Mouse (Mus musculus): ENCODE measurements around the gene Mtor.
A peak's percentile ranks its signal among the peaks of the same experiment; 100 is the strongest.

Mtor gene

DNA sequence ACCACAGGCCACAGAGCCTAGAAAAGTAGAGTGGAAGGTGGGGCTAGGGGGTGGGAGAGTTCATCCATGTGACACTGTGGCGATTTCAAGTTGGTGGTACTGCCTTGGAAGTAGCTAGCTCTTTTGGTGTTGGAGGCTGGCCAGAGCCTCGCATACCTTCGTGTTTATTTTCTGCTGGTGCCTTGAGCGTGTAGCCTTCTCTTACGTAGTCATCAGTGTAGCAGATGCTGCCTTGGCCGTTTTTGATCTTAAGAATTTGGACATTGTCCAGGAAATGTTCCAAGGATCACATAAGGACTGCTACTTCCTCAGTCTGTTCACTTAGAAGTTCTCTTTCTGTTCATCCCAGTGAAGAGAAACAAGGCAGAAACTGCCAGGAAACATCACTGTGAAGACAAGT, 42.1 kb downstream of the Mtor start:
- DNase-seq (ENCODE audit: low spot score) = peak; percentile 62

DNA sequence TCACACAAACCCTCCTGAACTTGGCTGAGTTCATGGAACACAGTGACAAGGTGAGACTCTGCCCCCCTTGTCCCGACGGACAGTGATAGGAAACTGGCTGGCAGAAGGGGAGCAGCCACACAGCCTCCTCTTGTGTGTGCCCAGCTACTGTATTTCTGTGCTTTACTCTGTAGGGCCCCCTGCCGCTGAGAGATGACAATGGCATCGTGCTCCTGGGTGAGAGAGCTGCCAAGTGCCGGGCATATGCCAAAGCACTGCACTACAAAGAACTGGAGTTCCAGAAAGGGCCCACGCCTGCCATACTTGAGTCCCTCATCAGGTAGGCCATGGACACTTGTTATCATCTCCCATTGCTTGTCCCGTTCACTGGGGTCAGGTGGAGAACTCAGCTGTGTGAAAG, 43.0 kb downstream of the Mtor start:
- DNase-seq (ENCODE audit: low spot score) = peak; percentile 54

DNA sequence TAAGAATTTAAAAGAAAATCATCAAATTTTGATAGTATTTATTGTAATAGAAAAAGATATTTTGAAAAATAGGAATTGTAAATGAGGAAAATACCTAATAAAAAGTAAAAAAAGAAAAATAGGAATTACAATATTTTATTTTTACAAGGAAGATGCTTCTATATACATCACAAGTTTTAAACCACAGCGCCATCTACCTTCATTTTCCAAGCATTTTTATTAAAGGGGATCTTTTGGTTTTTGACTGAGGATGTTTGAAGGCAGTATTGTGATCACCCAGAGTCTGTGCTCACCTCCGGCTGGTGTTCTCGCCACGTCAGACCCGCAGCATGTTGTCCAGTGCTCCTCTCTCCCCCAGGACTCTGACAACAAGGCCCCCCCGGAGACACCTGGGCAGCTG, 46.7 kb downstream of the Mtor start:
- DNase-seq (ENCODE audit: low spot score) = no peak

DNA sequence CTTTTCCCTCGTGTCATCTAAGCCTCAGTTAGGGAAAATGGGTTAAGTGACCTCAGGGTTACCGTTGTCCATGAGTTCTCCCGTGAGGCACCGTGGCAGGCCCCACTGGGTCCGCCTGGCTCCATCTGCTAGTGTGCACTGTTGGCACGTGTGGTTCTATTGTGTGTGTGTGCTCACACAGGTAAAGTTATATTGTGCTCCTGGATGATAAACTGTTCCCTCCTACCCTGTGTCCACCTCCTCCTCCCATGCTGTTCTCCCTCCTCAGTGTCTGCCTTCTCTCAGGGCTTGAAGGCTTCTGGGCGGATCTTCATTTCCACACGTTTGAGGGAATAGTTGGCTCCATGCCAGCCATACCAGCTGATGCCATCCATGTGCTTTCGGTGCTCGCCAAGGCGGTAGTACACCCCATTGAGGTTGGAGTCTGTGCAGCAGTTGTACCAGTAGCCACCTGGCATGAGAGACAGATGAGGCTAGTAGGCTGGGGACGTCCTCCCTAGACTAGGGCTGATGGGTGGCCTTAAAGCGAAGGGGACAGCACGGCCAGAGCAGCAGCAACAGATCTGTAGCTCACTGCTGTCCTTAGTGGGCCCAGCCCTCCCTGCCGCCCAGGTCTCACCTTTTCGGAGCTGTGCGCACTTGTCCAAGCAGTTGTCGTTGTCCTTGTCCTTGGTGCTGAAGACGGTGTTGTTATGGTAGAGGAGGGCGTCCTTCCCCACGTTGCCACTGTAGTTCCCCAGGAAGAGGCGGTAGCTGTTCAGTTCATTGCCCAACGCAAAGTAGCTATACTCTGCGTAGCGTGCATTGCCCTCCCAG, 47.7 kb downstream of the Mtor start:
- DNase-seq (ENCODE audit: low spot score) = no peak

DNA sequence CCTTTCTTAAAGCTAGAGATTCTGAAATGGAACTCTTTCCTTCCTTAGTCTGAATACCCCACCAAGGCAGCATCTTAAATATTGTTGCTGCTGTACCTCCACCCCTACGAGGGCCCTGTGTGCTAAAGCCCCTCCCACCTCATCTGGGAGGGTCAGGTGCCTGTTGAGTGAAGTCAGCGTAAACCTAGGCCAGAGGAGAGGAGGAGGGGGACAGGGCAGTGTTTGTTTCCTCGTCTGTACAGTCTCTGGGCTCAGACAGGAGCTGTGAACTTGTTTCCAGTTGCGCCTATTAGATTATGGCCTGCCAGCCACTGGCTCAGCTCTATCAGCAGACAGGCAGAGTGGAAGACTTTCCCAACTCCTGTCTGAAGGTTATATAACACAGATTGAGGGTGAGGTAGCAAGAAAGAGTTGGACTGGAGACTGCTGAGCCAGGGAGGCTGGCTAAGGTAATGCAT, 52.0 kb downstream of the Mtor start, which contains the start of gene Angptl7:
TSS of gene Angptl7 (minus strand) at position 51 of the 458 bp plus-strand sequence.
- no peak for DNase-seq (ENCODE audit: low spot score)

DNA sequence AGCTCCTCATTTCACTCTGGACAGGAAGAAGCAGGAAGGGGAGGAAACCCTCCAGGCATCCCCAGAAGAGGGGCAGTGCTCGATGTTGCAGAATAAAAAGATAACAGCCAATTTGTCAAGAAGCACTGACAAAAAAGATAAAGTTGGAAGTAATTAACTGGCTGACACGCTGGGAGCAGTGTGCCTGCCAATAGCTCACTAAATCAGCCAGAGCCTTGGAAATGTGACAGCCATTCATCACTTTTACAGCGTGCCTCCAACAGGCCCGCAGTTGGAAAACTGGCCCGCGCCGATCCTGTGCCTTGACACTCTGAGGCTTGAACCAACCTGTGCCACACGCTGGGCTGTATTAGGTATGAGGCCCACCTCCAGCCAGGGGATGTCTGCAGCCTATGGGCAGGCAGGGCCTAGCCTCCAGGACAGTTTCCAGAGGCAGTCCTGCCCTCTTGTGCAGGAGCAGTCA, 56.1 kb downstream of the Mtor start:
- no peak for DNase-seq (ENCODE audit: low spot score)

DNA sequence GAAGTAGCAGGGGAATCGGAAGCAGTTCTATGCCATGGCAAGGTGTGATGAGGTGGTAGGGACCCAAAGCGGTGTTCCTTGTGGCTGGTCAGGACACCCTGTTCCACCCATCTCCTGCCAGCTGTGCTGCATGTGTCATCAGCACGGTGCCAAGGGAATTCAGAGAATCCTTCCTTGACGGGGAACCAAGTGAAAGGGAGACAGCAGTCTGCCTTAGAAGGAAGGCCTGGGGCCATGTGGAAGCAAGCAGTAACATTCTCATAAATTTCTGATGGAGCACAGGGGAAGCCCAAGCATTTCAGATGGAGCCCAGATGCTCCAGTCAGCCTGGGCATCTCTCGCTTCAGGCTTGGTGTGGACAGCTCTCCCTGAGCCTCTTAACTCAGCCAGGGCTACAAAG, 59.2 kb downstream of the Mtor start:
- DNase-seq (ENCODE audit: low spot score) = no peak

DNA sequence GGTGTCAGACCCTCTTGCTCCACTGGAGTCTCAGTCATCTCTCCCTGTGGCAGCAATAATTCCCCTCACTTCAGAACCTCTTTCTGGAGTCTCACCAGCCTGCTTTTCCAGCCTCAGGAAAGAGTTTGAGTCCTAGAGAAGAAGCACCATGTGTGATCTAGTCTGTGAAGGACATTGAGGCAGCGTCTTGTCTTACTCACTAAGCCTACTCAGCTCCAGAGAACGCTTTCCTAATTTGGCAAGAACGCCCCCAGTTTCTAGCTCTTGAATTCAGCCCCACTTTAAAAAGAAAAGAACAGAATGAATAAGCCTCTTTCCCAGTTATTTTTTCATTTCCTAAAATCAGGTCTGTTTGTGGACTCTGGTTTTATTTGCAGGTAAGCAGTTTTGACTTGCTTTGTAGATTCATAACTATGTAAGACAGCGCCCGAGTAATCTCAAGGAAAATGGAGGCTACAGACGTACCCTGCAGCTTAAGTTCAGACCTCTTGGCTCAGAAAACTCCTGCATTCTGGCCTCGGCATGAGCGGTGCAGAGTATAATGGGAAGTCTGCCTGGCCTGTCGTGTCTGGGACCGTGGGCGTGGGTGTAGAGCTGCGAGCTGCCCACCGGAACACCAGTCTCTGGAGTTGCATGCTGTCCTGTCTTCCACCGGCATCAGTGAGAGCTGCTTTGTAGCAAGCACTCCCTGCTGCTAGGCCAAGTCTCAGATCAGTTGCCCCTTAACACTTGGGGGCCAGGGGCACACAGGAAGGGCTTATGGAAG, 59.9 kb downstream of the Mtor start:
- DNase-seq (ENCODE audit: low spot score) = no peak

DNA sequence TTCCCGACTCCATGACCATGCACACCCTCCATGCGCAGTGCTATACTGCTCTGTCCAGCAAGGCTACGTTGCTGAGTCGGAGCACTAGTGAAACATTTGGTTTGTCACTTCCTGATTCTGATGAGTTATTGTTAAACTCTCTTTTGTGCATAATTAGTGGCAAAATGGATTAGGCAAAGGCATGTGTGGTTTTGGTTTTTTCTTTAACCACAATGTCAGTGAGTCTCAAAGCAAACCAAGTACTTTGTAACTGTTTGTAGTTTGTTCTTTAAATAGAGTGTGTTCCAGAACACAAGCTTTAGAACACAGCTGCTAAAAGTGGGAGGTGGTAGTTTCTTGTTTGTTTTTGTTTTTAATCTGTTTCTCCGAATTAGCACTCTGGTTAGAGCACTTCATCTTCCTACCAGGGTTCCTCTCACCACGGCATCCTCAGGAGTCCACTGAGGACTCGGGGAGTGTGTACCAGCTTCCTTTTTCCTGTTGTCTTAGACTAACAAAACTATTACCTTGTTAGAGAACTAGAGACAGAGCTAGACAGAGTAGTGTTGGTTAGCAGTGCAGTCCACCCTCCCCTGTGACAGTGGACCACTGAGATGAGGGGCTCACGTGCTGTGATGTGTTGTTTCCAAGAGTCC, 61.2 kb downstream of the Mtor start:
- no peak for DNase-seq (ENCODE audit: low spot score)

DNA sequence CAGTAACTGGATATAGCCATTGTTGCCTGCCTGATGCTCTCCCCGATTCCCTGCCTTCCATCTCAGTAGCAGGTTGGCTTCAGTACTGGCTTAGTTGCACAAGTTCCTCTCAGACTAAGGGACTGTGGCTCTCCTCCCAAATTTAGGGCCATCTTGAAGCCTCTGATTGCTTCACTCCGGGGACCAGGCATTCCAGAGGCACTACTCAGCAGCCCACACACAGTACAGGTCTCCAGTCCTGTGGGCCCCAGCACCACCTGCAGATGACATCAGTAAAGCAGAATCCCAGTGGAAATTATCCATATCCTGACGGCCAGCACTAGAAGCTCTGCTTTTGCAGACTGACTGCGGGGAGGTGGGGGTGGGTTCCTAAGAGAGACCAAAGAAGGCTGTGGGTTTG, 62.3 kb downstream of the Mtor start:
- no peak for DNase-seq (ENCODE audit: low spot score)

DNA sequence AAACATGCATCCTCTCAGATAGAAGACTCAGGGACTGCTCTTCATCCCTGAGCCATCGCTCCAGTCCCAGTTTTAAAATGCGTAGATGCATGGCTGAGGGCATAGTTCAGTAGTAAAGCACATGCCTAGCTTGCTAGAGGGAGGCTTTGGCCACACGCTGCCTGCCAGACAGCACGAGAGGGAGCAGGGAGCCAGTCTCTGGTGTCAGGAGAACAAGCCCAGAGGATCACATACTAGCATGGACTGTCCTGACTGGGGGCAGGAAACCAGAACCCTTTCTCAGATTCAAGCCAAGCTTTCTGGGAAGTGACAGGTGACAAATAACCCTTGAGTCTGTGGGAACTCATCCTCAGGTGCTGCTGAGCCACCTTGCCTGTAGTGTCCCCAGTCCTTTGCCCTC, 62.9 kb downstream of the Mtor start:
- no peak for DNase-seq (ENCODE audit: low spot score)

DNA sequence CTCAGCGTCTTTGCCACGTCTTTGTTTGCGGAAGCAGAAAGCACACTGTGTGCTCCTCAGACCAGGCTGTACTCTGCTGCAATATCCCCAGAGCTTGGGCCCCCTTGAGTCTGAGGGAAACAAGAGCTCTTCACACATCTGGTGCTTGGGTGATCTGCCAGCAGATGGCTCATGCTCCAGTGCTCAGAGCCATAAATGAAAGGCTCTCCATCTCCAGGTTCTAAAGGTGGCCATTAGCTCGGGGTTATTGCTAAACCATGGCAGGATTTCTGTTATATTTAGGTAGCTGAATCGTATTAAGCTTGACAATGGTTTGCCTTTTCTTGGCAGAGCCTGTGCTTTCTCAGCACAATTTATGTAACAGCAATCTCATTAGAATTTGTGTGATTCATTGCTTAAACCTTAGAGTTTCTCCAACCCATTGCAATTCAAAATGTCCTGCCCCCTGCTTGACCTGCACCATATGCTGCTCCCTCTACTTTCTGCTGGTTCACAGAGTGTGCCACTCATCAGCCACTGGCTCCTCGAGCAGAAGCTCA, 64.7 kb downstream of the Mtor start:
- DNase-seq (ENCODE audit: low spot score) = no peak

DNA sequence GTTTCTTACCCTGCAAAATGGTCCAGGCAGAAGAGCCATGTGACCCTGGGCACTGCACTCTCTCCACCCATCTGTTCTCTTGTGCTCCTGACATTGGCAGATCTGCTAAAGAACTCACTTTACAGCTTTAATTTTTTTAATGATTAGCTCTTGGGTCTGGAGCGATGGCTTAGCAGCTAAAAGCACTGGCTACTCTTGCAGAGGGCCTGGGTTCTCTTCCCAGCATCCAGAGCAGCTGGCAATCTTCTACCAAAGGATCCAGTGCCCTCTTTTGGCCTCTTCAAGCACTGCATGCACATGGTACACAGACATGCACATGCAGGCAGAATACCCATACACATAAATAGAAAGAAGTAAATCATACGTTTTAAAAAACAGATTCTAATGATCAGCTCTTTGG, 66.9 kb downstream of the Mtor start:
- no peak for DNase-seq (ENCODE audit: low spot score)

DNA sequence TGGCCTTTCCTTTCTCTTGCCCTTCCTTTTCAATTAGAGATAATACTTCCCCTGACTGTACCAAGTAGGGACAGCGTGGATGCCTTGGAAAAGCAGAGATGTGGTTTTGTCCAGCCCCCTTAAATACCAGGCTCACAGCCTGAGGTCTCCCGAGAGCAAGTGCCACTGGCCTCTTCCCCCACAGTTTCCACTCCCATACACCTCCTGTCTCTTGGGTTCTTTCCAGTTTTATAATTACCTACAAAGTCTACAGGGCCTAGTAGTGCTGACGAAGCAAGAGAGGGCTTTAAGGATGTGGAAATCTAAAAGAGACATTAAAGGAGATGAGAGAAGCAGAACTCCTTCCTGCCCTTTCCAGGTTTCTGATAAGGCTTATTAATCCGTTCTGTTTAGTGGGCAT, 69.4 kb downstream of the Mtor start:
- DNase-seq (ENCODE audit: low spot score) = no peak

DNA sequence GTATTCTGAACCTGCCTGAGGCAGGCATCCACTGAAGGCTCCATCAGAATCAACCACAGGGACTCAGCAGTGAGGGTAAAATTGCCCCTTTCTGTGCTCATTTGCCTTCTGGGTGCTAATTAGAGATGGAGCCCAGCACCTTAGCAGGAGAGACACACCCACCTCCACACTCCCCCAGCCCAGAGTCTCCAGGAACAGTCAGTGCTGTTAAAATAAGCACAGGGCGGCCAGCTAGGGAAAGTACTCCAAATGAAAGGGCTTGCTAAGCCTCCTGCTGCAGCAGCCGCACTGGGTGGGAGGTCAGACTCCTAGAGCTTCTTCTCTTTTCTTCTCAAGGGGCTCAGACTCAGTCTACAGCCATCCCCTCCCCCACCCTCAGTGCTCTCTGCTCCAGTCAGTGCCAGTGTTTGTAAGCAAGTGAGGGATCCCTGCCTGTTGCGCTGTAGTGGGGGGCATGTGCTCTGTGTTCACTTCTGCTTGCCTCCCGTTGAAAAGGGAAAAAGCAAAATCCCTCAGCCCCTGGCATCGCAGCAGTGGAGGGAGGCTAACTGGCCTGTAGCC, 69.9 kb downstream of the Mtor start:
- DNase-seq (ENCODE audit: low spot score) = no peak

DNA sequence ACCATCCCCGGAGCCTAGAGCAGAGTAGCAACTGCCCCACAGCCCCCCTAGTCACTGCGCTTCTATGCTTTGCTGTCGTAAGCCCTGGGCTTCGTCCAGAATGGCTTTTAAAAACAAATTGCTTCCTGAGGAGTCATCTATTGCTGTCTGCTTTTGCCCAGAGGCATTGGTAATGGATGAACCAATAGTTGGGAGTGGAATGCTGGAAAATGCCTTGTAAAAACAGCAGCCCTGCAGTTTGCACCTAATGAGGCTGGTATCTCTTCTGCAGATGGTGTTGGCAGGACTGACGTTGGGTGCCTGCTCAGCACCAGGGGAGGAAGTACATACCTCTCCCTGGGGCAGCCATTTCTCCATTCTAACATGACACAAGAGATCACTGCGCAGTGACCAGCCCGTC, 75.1 kb downstream of the Mtor start:
- no peak for DNase-seq (ENCODE audit: low spot score)

DNA sequence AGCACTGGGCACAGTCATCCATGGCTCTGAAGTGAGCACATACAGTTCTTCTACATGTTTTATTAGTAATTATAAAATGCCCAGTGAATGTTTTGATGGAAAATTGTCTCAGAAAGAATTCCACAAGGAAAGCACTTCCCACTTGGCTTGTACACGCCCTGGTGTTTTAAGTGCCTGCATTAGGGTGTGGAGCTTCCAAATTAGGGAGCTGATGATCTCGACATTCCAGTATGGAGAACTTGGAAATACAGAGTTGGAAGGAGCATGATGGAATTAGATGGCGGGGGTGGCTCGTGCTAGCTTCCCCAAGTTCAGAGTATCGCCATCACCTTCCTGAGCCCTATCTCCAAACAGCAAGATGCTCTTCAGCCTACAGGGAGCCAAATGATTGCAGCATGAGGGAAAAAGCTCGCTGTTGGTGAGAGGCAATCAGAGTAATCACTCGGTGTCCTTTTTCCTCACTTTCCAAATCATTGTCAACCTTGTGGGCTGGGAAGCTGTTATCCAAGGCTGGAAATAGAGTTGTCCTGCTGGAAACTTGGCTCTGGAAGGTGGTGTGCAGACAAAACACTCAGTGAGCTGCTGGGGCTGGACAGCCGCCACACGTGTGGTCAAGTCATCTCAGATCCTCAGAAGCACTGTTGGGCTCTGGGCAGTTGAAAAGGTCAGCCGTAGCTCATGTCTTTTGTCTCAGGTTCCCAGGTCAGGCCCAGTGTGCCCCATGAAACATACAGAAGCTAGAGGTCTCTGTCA, 78.9 kb downstream of the Mtor start:
- no peak for DNase-seq (ENCODE audit: low spot score)

DNA sequence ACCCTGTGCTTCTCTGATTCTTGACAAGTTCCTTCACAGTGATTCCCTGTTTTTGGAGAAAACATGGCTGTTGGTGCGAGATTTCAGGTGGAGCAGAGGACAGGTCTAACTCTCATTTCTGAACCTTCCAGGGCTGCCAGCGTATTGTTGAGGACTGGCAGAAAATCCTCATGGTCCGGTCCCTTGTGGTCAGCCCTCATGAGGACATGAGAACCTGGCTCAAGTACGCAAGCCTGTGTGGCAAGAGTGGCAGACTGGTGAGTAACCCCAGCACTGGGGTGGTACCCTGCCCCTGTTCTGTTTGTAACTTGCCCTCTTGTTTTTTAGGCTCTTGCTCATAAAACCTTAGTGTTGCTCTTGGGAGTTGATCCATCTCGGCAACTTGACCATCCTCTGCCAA, 81.9 kb downstream of the Mtor start:
- no peak for DNase-seq (ENCODE audit: low spot score)

DNA sequence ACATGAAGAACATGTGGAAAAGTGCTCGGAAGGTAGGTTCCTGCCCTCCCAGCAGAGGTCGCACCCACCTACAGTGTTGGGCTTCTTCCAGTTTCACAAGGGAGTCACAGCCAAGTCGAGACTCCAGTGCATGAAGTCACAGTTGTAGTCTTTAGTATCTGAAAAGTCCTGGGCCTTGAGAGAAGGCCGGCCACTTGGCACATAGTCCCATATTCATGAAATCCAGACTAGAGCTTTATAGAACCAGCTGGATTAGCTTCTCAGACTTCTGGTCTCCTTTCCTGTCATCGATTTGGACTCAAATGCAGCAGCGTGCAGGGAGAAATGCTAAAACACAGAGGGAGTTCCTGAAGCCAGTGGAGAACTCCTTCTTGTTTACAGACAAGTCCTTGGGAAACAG, 82.4 kb downstream of the Mtor start:
- no peak for DNase-seq (ENCODE audit: low spot score)

DNA sequence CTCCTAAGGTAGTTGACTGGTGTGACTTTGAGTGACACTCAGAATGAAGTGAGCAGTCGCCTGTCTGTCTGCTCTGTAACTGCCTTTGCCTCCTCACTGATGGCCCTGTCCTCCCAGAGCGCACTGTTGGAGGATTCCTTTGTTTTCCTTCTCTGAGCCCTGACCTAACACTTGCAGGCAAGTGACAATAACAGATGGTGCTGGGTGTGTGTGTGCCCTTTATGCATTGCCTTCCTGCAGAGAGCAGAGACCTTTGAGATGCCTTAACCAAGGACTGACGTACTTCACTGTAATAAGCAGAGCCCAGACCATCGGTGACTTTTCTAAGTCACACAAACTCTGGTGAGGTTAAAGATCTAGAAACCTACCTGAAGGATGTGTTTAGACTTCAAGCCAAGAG, 82.9 kb downstream of the Mtor start:
- no peak for DNase-seq (ENCODE audit: low spot score)

DNA sequence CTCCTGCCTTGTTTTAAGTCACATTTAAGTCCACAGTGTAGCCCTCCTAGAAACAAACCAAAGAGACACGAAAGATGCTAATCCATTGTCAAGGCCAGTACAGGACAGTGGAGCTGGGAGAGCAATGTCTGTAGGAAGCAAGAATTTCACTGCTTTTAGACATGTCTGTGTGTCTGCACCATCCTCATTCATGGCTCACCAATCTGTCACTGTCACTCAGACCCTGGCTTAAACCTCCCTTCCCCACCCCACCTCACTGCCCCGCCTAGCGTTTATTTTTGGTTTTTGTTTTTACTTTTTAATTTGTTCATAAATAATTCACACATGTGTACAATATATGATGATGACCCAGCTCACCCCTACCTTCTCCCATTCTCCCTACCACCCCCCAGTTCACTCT, 84.1 kb downstream of the Mtor start:
- no peak for DNase-seq (ENCODE audit: low spot score)

All from testis, postnatal 10 days (tissue).